Mouse (Mus musculus) 416B (cell line): Measurements from ENCODE around the gene Sly.
"Not testable (repeated sequence)": the region's sequence is repeated elsewhere in the genome, so short reads cannot be mapped to it uniquely, and the experiment has no call there.

Experiments used
- DNase-seq: peaks from one replicate; pipeline ENCODE4 v3.0.0; 2011; ENCODE audit warnings: low read depth

The Sly gene

GRCm38 (mm10) chrY:57186888-57187287 is at the start of gene Sly:
Gene Sly, plus strand, starts transcription at chrY:57187188.
- not testable (repeated sequence) for DNase-seq
